Mouse (Mus musculus) urinary bladder, postnatal 25 days (tissue): ENCODE data around the gene Gm10197.
A peak's percentile ranks its signal among the peaks of the same experiment; 100 is the strongest.
"Not testable (repeated sequence)": the region's sequence is repeated elsewhere in the genome, so short reads cannot be mapped to it uniquely, and the experiment has no call there.

Experiments
- DNase-seq: peaks from one replicate; pipeline ENCODE4 v3.0.0; 2022; ENCODE audit warnings: low spot score

Gene Gm10197

GRCm38 (mm10) chr19:53371666-53372065 lies at the start of gene Gm10197:
Gene Gm10197, minus strand, starts transcription at chr19:53371766.
- no peak for DNase-seq

- DNase-seq: peak; percentile 64
Measured at GRCm38 (mm10) chr19:53420924-53421582, 49.5 kb upstream of the Gm10197 start.

- peak; percentile 68 for DNase-seq
Measured at GRCm38 (mm10) chr19:53419834-53420233, 48.3 kb upstream of the Gm10197 start.

- DNase-seq: no peak
Measured at GRCm38 (mm10) chr19:53415198-53415597, 43.6 kb upstream of the Gm10197 start.

GRCm38 (mm10) chr19:53414650-53415049 lies 43.1 kb upstream of the Gm10197 start:
- no peak for DNase-seq

DNA sequence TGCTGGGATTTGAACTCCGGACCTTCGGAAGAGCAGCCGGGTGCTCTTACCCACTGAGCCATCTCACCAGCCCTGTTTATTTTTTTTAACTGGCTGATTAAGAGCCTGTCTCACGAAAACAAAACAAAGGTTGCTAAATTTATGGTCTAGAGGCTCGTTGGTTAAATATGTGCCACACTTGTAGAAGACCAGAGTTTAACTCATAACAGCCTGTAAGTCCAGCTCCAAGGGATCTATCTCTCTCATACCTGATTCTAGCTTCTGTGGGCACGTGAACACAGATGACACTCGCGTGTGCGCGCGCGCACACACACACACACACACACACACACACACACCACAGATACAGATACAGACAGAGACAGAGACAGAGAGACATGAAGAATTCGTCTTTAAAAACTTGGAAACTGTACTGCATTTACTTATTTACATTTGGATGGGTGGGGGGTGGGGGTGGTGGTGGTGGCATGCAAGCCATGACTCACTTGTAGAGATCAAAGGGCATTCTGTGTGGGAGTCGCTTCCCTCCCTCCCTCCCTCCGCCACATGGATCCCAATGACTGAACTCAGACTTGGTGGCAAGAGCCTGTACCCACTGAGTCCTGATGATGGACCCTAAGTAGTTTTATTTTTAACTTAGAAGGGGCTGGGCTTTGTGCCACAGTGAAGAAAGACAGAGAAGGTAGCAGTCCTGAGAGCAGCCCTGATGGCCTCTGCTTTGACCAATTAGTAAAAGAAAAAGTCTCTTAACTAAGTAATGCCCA lies 42.2 kb upstream of the Gm10197 start:
- no peak for DNase-seq

GRCm38 (mm10) chr19:53412149-53412848 lies 40.7 kb upstream of the Gm10197 start:
- DNase-seq: no peak

DNA sequence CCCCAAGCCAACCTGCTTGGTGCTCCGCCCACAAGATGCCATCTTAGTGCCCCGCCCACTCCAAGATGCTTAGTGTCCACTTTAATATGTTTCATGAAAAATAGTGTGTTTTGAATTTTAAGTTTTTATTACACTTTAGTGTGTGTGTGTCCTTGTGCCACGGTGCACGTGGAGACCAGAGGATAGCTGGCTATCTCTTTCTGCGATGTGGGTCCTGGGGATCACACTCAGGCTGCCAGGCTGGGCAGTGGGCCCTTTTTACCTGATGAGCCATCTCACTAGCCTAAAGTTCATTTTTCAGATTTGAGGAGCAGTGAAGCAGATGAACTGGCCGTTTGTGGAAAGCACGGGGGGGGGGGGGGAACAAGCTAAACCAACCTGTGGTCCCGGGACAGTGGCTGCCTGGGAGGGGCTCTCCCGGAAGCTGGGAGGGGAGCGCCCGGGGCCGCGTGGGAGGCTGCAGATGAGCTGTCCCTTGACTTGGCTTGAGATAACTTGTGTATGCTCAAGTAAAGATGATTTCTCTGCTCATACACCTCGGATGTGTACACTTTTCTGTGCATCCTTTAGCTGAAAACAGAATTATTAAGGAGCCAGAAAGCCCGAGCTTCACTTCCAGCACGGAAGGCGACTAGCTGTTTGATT lies 38.2 kb upstream of the Gm10197 start:
- DNase-seq: no peak

GRCm38 (mm10) chr19:53408398-53408797 lies 36.8 kb upstream of the Gm10197 start:
- DNase-seq: no peak

DNA sequence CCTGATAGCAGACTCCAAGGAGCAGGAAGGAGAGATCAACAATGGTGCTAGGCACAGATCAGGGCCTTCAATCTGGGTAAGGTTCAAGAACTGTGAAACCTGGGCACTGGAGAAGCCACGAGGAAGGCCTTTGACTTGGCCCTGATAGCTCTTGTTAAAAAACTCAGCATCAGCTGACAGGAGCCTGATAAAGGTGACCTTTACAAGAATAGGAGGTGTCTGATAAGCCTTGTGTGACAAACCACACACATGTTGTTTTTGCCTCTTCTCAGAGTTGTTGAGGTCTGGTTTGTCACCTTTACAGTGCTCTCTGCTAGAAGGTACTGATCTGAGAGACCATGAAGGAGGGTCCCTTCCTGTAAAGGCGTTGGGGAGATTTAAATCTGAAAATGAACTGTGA lies 35.8 kb upstream of the Gm10197 start:
- DNase-seq: no peak

- DNase-seq: no peak
Measured at GRCm38 (mm10) chr19:53405810-53406209, 34.2 kb upstream of the Gm10197 start.

DNA sequence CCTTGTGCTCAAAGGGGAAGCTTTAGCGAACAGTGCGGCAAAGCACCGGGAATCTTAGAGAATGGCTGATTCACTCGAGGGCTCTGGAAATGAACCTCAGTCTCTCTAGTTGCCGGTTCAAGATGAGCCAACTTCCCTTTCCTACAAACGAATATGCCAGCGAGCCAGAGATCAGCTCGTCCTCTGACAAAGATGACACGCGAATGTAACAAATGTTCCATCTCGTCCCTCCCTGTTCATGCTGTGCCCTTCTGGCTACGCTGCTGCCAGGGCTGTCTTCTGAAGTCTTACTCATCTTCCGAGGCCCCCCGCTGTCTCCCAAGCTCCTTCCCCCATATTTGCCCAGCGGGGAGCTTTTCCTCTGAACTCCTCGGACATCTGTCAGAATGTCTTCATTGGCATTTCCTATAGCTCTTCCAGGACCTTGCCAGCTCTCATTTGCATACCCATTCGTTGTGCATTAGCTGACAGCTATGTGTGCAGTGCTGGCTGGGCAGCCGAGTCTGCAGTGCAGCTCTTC lies 33.3 kb upstream of the Gm10197 start:
- no peak for DNase-seq

DNA sequence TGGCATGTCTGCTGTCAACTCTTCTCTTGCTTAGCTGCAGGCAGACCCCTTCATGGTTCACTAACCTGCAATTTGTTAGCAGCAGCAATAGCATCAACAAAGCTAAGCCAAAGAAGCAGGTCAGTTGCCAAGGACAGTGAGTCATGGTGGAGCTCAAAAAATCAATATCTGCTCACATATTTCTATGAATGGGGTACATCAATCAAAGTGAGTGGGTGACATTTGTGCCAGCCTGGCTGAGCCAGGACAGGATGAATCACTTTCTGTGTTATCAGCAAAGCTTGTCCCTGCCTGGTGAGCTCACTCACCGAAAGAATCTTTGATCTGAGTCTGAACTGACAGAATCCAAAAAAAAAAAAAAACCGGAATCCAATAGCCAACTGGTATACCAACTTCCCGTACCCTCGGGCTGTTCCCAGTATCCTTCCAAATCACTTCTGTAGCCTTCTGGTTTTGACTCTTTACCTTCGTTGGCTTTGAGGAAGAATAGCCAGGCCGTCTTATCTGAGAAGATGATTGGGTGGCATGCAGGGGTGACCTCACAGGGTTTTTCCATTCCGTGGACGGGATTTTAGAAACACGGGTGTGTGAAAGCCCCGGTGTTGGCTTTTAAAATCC lies 32.8 kb upstream of the Gm10197 start:
- DNase-seq: no peak

DNA sequence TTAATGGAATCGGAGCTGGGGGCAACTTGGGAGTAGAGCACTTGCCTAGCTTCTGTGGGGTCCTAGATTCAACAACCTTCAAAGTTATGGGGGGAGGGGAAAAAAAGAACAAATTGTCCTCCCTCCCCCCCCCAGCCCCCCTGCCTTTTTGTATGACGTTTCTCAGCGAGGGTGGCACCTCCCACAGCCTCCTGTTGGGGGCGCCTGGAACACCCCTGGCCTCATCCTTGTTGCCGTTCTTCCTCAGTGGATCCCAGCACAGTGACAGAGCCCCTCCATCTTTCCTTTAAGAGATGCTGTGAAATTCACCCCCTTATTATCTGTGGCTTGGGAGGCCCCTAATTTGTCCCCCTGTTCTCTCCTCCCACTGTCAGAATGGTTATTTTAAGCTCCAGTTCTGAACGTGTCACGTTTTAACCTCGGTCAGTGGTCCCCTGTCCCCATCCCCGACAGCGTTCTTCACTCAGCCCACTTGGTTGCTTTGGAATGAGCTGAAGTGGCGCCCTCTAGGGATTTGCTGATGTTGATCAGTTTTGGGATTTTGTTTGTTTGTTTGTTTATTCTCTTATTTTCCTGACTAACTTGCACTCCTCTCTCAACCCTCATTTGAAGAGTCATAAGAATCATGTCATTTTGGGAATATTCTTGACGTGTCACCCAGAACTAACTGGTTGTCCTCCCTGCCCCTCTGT lies 31.3 kb upstream of the Gm10197 start:
- DNase-seq: no peak

DNA sequence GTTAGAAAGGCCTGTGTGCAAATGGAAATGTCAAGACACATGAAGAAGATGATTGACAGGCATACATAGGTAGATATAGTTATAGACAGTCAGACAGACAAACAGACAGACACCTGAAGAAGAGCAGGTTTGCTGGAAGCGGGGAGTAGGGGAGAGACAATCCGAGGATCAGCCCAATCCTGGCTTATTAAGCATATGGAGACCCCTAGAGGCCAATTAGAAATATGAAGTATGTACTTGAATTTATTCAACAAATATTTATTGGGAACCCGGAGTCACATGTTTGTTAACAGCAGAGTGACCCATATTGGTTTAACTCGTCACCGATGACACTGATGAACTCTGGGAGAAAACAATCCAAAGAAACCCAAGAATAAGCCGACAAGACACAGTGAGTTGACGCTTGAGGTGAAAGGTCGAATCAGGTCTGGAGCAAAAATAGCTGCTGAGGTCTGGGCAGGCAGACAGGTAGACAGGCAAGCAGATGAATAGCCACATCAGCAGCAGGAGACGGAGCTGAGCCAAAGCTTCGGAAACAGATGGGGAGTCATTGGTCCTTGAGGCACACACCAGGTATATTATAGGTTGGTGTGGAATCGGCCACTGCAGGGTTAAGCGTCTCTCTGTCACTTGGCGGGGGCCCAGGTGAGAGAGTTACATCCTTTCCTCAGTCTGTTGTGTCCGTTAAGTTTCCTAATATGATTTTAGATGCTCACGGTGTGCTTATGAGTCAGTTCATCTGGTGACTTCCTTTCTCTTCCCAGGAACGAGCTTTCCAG lies 29.0 kb upstream of the Gm10197 start:
- DNase-seq: no peak

GRCm38 (mm10) chr19:53399213-53399612 lies 27.6 kb upstream of the Gm10197 start:
- no peak for DNase-seq

DNA sequence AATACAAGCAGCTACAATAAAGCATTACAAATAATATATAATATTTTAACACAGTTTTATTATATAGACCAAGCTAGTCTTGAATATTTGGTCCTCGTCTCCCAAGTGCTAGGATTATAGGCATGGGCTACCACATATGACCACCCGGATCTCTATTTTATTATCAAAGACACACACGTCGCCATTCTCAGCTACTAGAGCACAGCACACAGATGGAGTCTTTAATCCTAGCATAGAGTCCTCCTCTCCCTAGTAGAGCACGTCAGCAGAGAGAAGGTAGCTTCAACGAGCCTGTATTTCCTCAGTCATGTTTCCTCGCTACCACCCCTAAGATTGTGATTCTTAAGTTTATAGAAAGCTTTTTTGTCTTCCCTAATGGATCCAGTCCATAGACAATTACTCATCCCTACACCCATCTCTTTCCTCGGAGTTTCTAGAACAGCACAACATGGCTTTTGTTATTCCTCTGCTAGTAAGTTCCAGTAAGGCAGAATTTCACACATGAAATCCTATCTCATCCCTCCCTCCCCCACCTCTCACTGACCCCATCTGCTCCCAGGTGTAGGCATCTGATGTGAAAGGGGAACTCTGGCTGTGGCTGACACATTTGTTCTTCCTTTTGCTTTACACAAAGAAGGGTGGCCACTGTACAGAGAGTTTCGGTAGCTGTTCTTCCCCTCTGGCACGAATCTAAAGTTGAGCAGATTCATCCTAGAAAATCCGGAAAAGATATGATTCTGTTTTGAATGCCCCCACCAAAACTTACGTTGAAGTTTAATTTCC lies 26.1 kb upstream of the Gm10197 start:
- DNase-seq: no peak

- DNase-seq: not testable (repeated sequence)
Measured at GRCm38 (mm10) chr19:53395805-53396204, 24.2 kb upstream of the Gm10197 start.

GRCm38 (mm10) chr19:53394956-53395355 lies 23.4 kb upstream of the Gm10197 start:
- DNase-seq: not testable (repeated sequence)

DNA sequence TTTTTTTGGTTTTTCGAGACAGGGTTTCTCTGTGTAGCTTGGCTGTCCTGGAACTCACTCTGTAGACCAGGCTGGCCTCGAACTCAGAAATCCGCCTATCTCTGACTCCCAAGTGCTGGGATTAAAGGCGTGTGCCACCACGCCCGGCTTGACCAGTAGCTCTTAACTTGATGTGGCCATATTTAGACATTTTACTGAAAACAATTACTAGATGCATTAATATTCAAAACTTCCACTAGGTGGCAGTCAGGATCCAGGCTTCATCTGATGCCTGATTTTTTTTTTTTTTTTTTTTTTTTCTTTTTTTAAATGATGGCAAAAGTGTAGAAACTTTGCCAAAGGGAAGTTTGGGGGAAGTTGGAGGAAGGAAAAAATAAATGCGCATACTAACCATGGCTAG lies 23.0 kb upstream of the Gm10197 start:
- DNase-seq: no peak
